Mouse (Mus musculus) olfactory bulb, adult 2 months (tissue): ENCODE results near the gene Slc5a10. TPM values are rescaled to one million over a fixed set of nuclear protein-coding genes. Genes with fewer than 3 reads are reported as not detected.
"Not testable (repeated sequence)": the region's sequence is repeated elsewhere in the genome, so short reads cannot be mapped to it uniquely, and the experiment has no call there.

ENCODE experiments used
- H3K27ac ChIP-seq: fragments of 200-500 bp; 2 replicates; pipeline ENCODE4 v1.5.1; 2012; ENCODE audit warnings: low read depth, low read length; ENCODE audit not compliant: insufficient read depth
- H3K4me1 ChIP-seq: fragments of 200-500 bp; 2 replicates; pipeline ENCODE4 v1.6.1; 2012; ENCODE audit warnings: low read length; ENCODE audit not compliant: control insufficient read depth, insufficient read depth
- H3K4me3 ChIP-seq: fragments of 200-500 bp; 2 replicates; pipeline ENCODE4 v1.5.1; 2012; ENCODE audit warnings: mild to moderate bottlenecking, low read depth, low read length, moderate library complexity; ENCODE audit not compliant: insufficient read depth
- CTCF ChIP-seq: fragments of 200-500 bp; IDR thresholded peaks from 2 replicates; pipeline ENCODE4 v1.5.1; 2012; ENCODE audit warnings: low read depth, mild to moderate bottlenecking, low read length, moderate library complexity; ENCODE audit not compliant: insufficient read depth
- POLR2A ChIP-seq: fragments of 200-500 bp; IDR thresholded peaks from 2 replicates; pipeline ENCODE4 v1.6.1; 2012; ENCODE audit warnings: mild to moderate bottlenecking, low read depth, low read length, moderate library complexity; ENCODE audit not compliant: insufficient read depth
- WGBS: fragments of 180-500 bp; shearing (Covaris S2); methylation state at CpG from one replicate; pipeline ENCODE4 v1.1.7; 2018; 5-methylcytosine and 5-hydroxymethylcytosine counted together
- polyA plus RNA-seq: library from polyadenylated mRNA; stranded (reverse); fragments of >200 nt; gene quantifications from 2 replicates; pipeline ENCODE4 v1.2.4, GENCODE M21; 2012; ENCODE audit warnings: low replicate concordance; ENCODE audit not compliant: missing spikeins, insufficient read depth, insufficient read length

Gene Slc5a10
- polyA plus RNA-seq, 1 experiment: not detected

GRCm38 (mm10) chr11:61644576-61645326 is 75.9 kb downstream of the Slc5a10 start:
- TF ChIP-seq CTCF (no peak), POLR2A (no peak)
- peaks cover 15% of the 10 kb centered on the region; the same call in 1 of the 2 replicates for H3K4me1 ChIP-seq
- peak overlapping the region; percentile 83 for H3K27ac ChIP-seq
- 27% methylated on average over 11 of the region's 11 CpGs for WGBS
- H3K4me3 ChIP-seq: no peak overlapping the region

GRCm38 (mm10) chr11:61643184-61643961 is 77.3 kb downstream of the Slc5a10 start:
- Histone ChIP-seq H3K4me1 (0 out of 2 replicates have a peak, but pooled peaks cover 8% of the 10 kb centered on the region), H3K4me3 (no peak overlapping the region), H3K27ac (no peak overlapping the region)
- TF ChIP-seq POLR2A (no peak), CTCF (no peak)
- 86% methylated on average over 5 of the region's 5 CpGs for WGBS

- 88% methylated on average over 7 of the region's 7 CpGs for WGBS
- Histone ChIP-seq H3K4me3 (no peak overlapping the region), H3K4me1 (0 out of 2 replicates have a peak, but pooled peaks cover 6% of the 10 kb centered on the region), H3K27ac (no peak overlapping the region)
- TF ChIP-seq CTCF: no peak
- TF ChIP-seq POLR2A: no peak
Observed at GRCm38 (mm10) chr11:61642106-61642505, 78.5 kb downstream of the Slc5a10 start.

GRCm38 (mm10) chr11:61640585-61640984 is 80.0 kb downstream of the Slc5a10 start:
- H3K4me1 ChIP-seq, H3K27ac ChIP-seq, H3K4me3 ChIP-seq: not testable (repeated sequence)
- 53% methylated on average over 9 of the region's 9 CpGs for WGBS

- 90% methylated on average over 6 of the region's 6 CpGs for WGBS
- Histone ChIP-seq H3K27ac (no peak overlapping the region), H3K4me3 (no peak overlapping the region), H3K4me1 (0 out of 2 replicates have a peak, but pooled peaks cover 4% of the 10 kb centered on the region)
- TF ChIP-seq CTCF: no peak
Observed at GRCm38 (mm10) chr11:61639601-61640177, 80.9 kb downstream of the Slc5a10 start.

- WGBS: 81% methylated on average over 12 of the region's 12 CpGs
- no peaks in the 10 kb centered on the region for H3K4me1 ChIP-seq
- no peak overlapping the region for H3K4me3 ChIP-seq
- TF ChIP-seq CTCF (no peak), POLR2A (no peak)
- no peak overlapping the region for H3K27ac ChIP-seq
Observed at GRCm38 (mm10) chr11:61638764-61639536, 81.7 kb downstream of the Slc5a10 start.

- no peak overlapping the region for H3K27ac ChIP-seq
- TF ChIP-seq CTCF (no peak), POLR2A (no peak)
- 74% methylated on average over 3 of the region's 3 CpGs for WGBS
- H3K4me1 ChIP-seq: no peaks in the 10 kb centered on the region
- no peak overlapping the region for H3K4me3 ChIP-seq
Observed at GRCm38 (mm10) chr11:61637856-61638255, 82.8 kb downstream of the Slc5a10 start.

- Histone ChIP-seq H3K4me1 (no peaks in the 10 kb centered on the region), H3K4me3 (no peak overlapping the region), H3K27ac (no peak overlapping the region)
- WGBS: 54% methylated on average over 1 of the region's 1 CpGs
- TF ChIP-seq CTCF (no peak), POLR2A (no peak)
Observed at GRCm38 (mm10) chr11:61637413-61637812, 83.2 kb downstream of the Slc5a10 start.

- H3K27ac ChIP-seq, H3K4me1 ChIP-seq, H3K4me3 ChIP-seq: not testable (repeated sequence)
- WGBS: 98% methylated on average over 3 of the region's 4 CpGs
Observed at GRCm38 (mm10) chr11:61636309-61636708, 84.3 kb downstream of the Slc5a10 start.
